Mouse (Mus musculus): ENCODE data around the gene Ramp2.

The Ramp2 gene

DNA sequence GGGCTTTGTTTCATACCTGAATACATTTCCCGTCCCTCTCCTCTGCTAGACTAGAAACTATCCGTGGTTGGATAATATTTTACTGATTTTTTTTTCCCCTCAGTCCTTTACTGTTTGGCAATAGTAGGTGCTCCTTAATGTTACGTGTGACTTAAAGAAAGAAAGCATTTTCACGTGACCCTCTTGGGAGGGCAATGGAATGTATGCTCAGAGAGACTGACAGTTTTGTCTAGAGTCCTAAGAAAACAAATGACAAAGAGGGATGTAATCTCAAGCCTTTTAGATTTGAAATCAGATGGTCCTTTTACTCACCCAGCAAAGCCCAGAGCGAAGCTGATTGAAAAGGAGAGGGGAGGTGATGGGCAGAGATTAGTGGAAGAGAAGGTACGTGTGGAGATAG, 20.1 kb downstream of the Ramp2 start:
- in situ Hi-C loops (cut with MboI, MseI) = no loop called here

DNA sequence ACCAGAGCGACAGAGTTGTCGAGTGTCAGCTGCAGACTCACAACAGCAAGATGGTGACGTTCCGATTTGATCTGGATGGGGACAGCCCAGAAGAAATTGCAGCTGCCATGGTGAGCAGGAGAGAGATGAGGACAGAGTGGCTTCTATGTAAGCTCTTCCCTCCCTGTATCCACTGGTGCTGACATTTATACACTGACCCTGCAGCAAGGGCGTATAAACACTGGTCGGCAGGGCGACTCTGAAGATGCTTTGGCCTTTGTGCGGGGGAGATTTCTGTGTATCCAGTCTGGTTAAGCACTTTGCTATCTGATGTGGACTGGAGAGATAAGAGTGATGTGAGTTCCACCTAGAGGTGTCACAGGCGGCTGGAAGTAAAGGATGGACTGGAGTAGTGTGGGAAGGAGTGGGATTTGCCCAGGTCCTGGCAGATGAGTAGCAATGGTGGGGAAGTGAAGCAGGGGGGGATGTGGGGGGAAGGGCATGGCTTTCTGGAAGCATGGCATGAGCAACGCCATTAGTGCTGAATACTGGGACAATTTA, 23.8 kb downstream of the Ramp2 start:
- in situ Hi-C loops (cut with MboI, MseI) = no loop called here

DNA sequence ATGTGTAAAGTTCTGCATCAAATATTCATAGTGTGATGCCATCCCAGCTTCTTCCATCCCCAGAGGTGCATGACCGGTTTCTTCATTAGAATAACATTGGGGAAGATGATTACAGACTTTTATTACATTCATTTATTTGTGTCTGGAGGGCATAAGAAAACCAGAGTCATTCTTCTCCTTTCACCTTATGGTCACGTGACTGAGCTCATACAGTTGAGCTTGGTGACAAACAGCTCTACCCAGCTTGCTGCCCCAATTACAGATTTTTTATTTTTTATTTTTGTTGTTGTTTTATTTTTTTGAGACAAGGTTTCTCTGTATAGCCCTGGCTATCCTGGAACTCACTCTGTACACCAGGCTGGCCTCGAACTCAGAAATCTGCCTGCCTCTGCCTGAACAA, 26.6 kb downstream of the Ramp2 start:
- in situ Hi-C loops (cut with MboI, MseI) = no loop called here

GRCm38 (mm10) chr11:101275309-101275708, 29.5 kb downstream of the Ramp2 start:
- in situ Hi-C loops (cut with MboI, MseI) = no loop called here

- in situ Hi-C loops (cut with MboI, MseI) = no loop called here
Measured at GRCm38 (mm10) chr11:101276319-101277070, 30.7 kb downstream of the Ramp2 start.

- in situ Hi-C loops (cut with MboI, MseI) = no loop called here
Measured at GRCm38 (mm10) chr11:101277381-101278222, 31.8 kb downstream of the Ramp2 start.

DNA sequence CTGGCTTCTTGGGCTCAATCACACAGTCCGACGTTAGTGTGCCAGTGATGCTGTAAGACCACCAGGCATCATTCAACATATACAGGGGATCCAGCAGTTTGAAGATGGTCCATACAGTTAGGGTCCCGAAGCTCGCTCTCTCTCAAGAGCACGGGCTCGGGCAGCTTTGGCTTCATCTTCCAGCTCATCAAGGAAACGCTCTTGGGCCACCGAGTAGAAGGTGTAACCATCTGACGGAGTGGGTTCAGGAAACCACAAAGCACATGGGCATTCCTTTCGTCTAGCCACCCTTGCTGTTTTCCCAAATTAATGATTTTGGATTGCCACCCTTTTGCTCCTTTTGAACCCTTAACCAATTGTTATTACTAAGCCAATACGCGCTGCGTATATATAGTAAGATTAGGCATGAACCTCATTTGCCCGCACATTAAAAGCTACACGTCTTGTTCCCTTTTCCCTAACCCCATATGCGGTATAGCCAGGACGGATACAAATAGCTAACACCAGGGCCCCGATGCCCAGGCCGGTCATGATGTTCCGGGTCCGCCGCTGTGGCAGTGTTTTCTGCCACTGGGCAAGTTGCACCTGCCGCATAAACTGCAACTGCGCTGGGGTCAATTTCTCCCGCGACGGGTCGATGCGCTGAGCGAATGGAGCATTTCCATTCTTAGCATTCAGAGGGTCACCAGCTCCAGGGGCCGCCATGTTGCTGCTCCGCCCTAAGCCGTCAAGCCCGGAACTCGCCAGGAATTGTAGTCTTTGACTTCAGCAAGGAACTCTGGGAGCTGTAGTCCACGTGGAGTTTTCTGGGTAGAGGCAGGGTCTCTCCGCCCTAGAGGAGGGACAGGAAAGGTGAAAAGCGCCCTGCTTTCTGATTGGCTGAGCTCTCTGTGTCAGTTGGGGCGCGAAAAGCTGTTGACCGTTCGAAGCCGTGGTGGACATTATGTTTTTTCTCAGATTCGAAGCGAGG, 32.7 kb downstream of the Ramp2 start, which contains the start of the genes Cntd1 and Coa3:
Gene Cntd1 (plus strand): TSS at position 790 of the 970 bp plus-strand sequence.
Gene Coa3 (minus strand): TSS at position 892 of the 970 bp plus-strand sequence.
- in situ Hi-C loops (cut with MboI, MseI) = no loop called here

- in situ Hi-C loops (cut with MboI, MseI) = no loop called here
Measured at GRCm38 (mm10) chr11:101279193-101279569, 33.4 kb downstream of the Ramp2 start.

DNA sequence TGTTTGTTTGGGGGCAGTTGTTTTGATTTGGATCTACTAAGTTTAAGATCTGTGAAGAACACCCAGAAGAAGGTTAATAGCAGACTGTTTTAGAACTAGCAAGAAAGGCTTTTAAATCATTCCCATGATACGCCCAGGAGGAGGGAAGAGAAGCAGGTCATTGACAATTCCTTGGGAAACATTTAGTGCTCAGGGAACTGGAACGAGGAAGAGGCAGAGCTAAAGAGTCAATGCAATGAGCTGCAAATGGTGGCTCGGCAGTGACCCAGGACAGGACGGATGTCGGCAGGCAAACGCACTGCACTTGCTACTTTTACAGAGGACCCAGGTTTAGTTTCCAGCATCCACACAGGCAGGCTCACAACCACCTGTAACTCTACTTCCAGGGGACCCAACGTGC, 35.0 kb downstream of the Ramp2 start:
- in situ Hi-C loops (cut with MboI, MseI) = no loop called here

DNA sequence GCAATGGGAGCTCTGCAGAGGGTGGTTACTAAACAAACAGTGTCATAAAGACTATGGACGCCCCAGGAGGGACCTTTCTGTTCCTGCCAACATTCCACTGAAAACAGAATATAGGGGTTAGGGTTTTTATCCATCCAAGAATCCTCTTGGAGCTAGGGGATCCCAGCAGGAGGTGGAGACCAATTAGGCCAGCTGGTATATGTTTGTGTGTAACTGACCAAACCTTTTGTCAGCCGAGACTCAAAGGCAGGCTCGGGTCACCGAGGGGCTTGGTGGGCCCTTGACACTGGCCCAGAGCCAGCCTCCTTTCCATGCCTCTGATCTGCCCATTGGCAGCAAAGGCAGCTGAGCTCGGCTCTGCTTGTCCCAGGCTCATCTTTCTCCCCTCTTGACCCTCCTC, 37.1 kb downstream of the Ramp2 start:
- in situ Hi-C loops (cut with MboI, MseI) = no loop called here

DNA sequence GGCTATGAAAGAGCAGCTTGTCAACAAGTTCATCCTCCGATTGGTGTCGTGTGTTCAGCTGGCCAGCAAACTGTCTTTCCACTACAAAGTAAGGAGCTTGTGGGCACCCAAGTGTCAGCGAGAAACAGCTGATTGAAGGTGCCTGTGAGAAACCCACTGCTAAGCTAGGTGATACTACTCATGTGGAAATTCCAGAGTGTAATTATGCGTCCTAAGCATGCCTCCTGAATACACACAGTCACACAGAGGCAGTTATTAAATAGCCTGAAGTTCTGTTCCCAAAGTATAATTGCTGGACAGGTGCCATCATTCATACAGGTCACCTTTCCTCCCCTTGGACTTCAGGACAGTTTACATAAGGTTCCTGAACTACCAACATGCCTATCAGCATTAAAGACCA, 38.0 kb downstream of the Ramp2 start:
- in situ Hi-C loops (cut with MboI, MseI) = no loop called here

DNA sequence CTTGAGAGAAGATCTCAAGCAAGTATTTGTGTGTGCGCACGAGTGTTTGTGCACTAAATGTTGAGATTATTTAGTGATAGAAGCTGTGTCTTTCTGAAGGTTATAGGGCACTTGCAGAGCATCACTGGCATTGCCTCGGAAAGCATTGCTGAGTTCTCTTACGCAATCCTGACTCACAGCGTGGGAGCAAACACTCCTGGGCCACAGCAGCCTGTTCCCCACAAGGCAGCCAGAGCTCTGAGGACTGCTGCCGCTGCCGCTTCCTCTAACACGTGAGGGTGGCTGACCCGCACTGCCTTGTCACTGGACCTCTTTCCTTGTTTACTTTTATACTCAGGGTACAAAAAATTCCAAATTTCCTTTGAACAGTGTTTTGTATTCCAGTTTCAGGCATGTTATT, 41.5 kb downstream of the Ramp2 start:
- in situ Hi-C loops (cut with MboI, MseI) = no loop called here

- in situ Hi-C loops (cut with MboI, MseI) = loop anchor here (10.0 kb wide), 1 partner anchor 86 kb away; no protein-coding TSS in a partner anchor
Measured at GRCm38 (mm10) chr11:101291231-101291630, 45.4 kb downstream of the Ramp2 start.

- in situ Hi-C loops (cut with MboI, MseI) = loop anchor here (10.0 kb wide), 1 partner anchor 90 kb away; no protein-coding TSS in a partner anchor
Measured at GRCm38 (mm10) chr11:101295191-101295590, 49.4 kb downstream of the Ramp2 start.

DNA sequence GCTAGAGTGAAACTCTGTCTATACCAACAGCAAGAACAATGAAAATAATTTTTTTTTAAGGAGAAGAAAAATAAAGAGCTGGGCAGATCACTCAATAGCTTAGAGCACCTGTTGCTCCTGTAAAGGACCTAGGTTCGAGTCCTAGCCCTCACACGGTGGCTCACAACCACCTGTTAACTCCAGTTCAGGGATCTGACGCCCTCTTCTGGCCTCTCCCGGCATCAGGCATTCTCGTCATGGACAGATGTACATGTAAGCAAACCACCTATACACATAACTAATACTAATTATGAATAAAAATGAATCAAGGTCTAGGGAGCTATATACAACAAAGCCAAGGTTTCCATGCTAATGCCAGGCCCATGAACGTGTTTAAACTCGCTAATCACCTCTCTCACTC, 55.1 kb downstream of the Ramp2 start:
- in situ Hi-C loops (cut with MboI, MseI) = no loop called here

- in situ Hi-C loops (cut with MboI, MseI) = no loop called here
Measured at GRCm38 (mm10) chr11:101301299-101302003, 55.6 kb downstream of the Ramp2 start.

- in situ Hi-C loops (cut with MboI, MseI) = no loop called here
Measured at GRCm38 (mm10) chr11:101302004-101302798, 56.4 kb downstream of the Ramp2 start, which contains the start of gene Becn1. TSS of gene Becn1 (minus strand) at chr11:101302286.

DNA sequence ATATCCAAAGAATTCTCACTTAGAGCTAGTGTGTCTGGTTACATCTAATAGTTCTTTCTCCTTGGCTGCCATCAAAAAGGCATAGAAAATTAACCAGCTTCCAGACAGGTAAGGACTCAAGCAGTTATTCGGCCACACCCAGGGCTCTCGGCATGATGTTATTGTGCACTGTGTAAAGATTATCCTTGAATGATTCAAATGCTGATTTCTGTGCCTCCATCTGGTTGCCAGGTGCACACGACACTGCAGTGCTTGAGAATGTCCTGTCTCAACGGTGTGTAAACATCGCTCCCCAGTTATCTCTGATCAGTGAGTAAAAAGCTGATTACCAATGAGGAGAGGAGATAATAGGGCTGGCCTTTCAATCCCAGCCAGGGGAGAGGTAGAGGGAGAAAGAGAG, 61.9 kb downstream of the Ramp2 start:
- in situ Hi-C loops (cut with MboI, MseI) = no loop called here

All from regulatory T cell (primary cell).